20 mouse cellular contexts compared by ENCODE assay signal in the genomic region with DNA sequence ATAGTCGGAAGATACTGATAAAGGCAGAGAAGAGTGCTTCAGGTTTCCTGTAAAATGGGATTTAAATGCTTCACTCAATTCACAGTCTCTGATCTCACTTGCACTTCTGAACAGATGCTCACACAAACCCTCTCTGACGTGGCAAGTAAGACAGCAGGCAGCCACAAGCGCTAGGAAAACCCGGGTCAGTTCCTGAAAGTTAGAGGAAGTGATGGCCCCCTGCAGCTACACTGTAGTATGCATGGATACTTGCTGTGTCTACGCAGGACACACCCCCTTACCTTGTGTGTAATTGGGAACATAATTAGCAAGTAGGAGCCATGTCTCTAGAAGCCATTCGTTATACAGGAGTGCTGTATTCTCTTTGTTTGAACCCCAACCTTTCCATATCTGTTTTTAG.
DNase-seq lines count a peak whose midpoint lies in the region; ATAC-seq and TF ChIP-seq lines count a peak whose summit lies in the region.
"Had no signal": no experiment of that assay in that cellular context is flagged by ENCODE, and none has a peak within 500 bp of the region (broad histone marks: within the 10 kb centered on the region; RNA-seq: fewer than 3 reads in every experiment).

No protein-coding gene starts in this region.

- WGBS in forebrain, embryonic 12.5 days, result 55% methylated on average over 6 of the region's 6 CpGs
- WGBS in forebrain, embryonic 11.5 days, result 67% methylated on average over 6 of the region's 6 CpGs
- WGBS in midbrain, embryonic 14.5 days, result 69% methylated on average over 6 of the region's 6 CpGs
- 56% methylated on average over 6 of the region's 6 CpGs for WGBS in hindbrain, postnatal 0 days

- TF ChIP-seq CTCF in hindbrain, postnatal 0 days (IDR thresholded peaks at IDR 0.05; ENCODE audit: low read depth), result no peak

- no peaks in the 10 kb centered on the region for H3K4me1 ChIP-seq in forebrain, embryonic 12.5 days
- no peaks in the 10 kb centered on the region for H3K4me1 ChIP-seq in forebrain, embryonic 11.5 days (replicated peaks; ENCODE audit: control insufficient read depth, insufficient read depth, low read length)
- peaks cover 45% of the 10 kb centered on the region for H3K4me1 ChIP-seq in megakaryocyte, embryonic 14.5 days
- no peaks in the 10 kb centered on the region for H3K4me1 ChIP-seq in midbrain, embryonic 14.5 days (ENCODE audit: control insufficient read depth, insufficient read depth, low read length)
- H3K4me1 ChIP-seq in hindbrain, postnatal 0 days (ENCODE audit: insufficient read depth, low read length), result no peaks in the 10 kb centered on the region
- H3K4me1 ChIP-seq: liver, embryonic 13.5 days; midbrain, embryonic 13.5 days had no signal

- ATAC-seq in forebrain, embryonic 12.5 days (ENCODE audit: low FRiP score), result peak; percentile 45; the same call in 1 of the 2 replicates
- no peak for ATAC-seq in forebrain, embryonic 11.5 days (replicated peaks; ENCODE audit: low FRiP score)
- no peak for ATAC-seq in midbrain, embryonic 14.5 days (ENCODE audit: low FRiP score, low TSS enrichment)
- ATAC-seq in hindbrain, postnatal 0 days, result no peak
- ATAC-seq: midbrain, embryonic 13.5 days had no signal

- no peak overlapping the region for H3K27ac ChIP-seq in forebrain, embryonic 12.5 days
- H3K27ac ChIP-seq in forebrain, embryonic 11.5 days (ENCODE audit: low read depth, low read length), result no peak overlapping the region
- H3K27ac ChIP-seq in midbrain, embryonic 14.5 days (replicated peaks; ENCODE audit: low read depth, low read length), result no peak overlapping the region
- H3K27ac ChIP-seq in hindbrain, postnatal 0 days, result no peak overlapping the region
- H3K27ac ChIP-seq: heart, embryonic 10.5 days; left cerebral cortex, adult 2 months; liver, embryonic 13.5 days; macrophage; midbrain, embryonic 13.5 days had no signal

- no peaks in the 10 kb centered on the region for H3K9me3 ChIP-seq in forebrain, embryonic 12.5 days
- H3K9me3 ChIP-seq in forebrain, embryonic 11.5 days (ENCODE audit: control insufficient read depth, low read length), result no peaks in the 10 kb centered on the region
- no peaks in the 10 kb centered on the region for H3K9me3 ChIP-seq in megakaryocyte, embryonic 14.5 days
- H3K9me3 ChIP-seq in midbrain, embryonic 14.5 days (ENCODE audit: control insufficient read depth, low read length), result no peaks in the 10 kb centered on the region
- H3K9me3 ChIP-seq in hindbrain, postnatal 0 days (ENCODE audit: low read length), result no peaks in the 10 kb centered on the region
- H3K9me3 ChIP-seq: heart, embryonic 10.5 days; liver, embryonic 13.5 days; lung, embryonic 15.5 days; midbrain, embryonic 13.5 days had no signal

- no peak for DNase-seq in forebrain, embryonic 11.5 days (ENCODE audit: low spot score)
- DNase-seq in thymus, postnatal 0 days (ENCODE audit: low spot score), result peak; percentile 23
- DNase-seq in thymus, postnatal 25 days, result no peak
- peak; percentile 82 for DNase-seq in splenic B cell, adult 2 months (ENCODE audit: low read depth, low spot score)
- no peak for DNase-seq in midbrain, embryonic 14.5 days
- DNase-seq in hindbrain, postnatal 0 days (ENCODE audit: low spot score), result no peak
- DNase-seq: cerebellum, adult 9-11 months; gastrocnemius, postnatal 25 days; kidney, adult 8-10 months; kidney, postnatal 14 days; liver, embryonic 13.5 days; spleen, adult 18-20 months; thymus, adult 2 months had no signal

- no peaks in the 10 kb centered on the region for H3K36me3 ChIP-seq in forebrain, embryonic 12.5 days (replicated peaks)
- no peaks in the 10 kb centered on the region for H3K36me3 ChIP-seq in forebrain, embryonic 11.5 days (ENCODE audit: control insufficient read depth, insufficient read depth, low read length)
- H3K36me3 ChIP-seq in megakaryocyte, embryonic 14.5 days (replicated peaks; ENCODE audit: low read length), result no peaks in the 10 kb centered on the region
- no peaks in the 10 kb centered on the region for H3K36me3 ChIP-seq in splenic B cell, adult 2 months (ENCODE audit: control insufficient read depth, insufficient read depth, low read length, poor library complexity, severe bottlenecking)
- no peaks in the 10 kb centered on the region for H3K36me3 ChIP-seq in midbrain, embryonic 14.5 days (ENCODE audit: control insufficient read depth, insufficient read depth, low read length)
- no peaks in the 10 kb centered on the region for H3K36me3 ChIP-seq in hindbrain, postnatal 0 days (ENCODE audit: insufficient read depth, low read length)
- H3K36me3 ChIP-seq: heart, embryonic 10.5 days; liver, embryonic 13.5 days; lung, embryonic 15.5 days; midbrain, embryonic 13.5 days had no signal

- H3K4me2 ChIP-seq in forebrain, embryonic 12.5 days, result no peak overlapping the region
- H3K4me2 ChIP-seq in forebrain, embryonic 11.5 days (ENCODE audit: low read depth, low read length, severe bottlenecking), result no peak overlapping the region
- H3K4me2 ChIP-seq in midbrain, embryonic 14.5 days (ENCODE audit: low read length), result no peak overlapping the region
- H3K4me2 ChIP-seq in hindbrain, postnatal 0 days (ENCODE audit: low read depth, low read length), result no peak overlapping the region
- H3K4me2 ChIP-seq: liver, embryonic 13.5 days; lung, embryonic 15.5 days; midbrain, embryonic 13.5 days had no signal

- H3K4me3 ChIP-seq in forebrain, embryonic 12.5 days (replicated peaks), result no peak overlapping the region
- H3K4me3 ChIP-seq in forebrain, embryonic 11.5 days (ENCODE audit: low read depth, low read length), result no peak overlapping the region
- peak overlapping the region; percentile 29 for H3K4me3 ChIP-seq in megakaryocyte, embryonic 14.5 days (replicated peaks)
- no peak overlapping the region for H3K4me3 ChIP-seq in midbrain, embryonic 14.5 days (replicated peaks; ENCODE audit: low read depth, low read length)
- no peak overlapping the region for H3K4me3 ChIP-seq in hindbrain, postnatal 0 days (ENCODE audit: low read length)
- H3K4me3 ChIP-seq: heart, embryonic 10.5 days; left cerebral cortex, adult 2 months; liver, embryonic 13.5 days; lung, embryonic 15.5 days; midbrain, embryonic 13.5 days had no signal

- H3K9ac ChIP-seq in forebrain, embryonic 12.5 days, result no peak overlapping the region
- no peak overlapping the region for H3K9ac ChIP-seq in forebrain, embryonic 11.5 days (ENCODE audit: low read length)
- no peak overlapping the region for H3K9ac ChIP-seq in midbrain, embryonic 14.5 days (replicated peaks; ENCODE audit: low read length)
- H3K9ac ChIP-seq in hindbrain, postnatal 0 days (replicated peaks; ENCODE audit: low read length), result no peak overlapping the region
- H3K9ac ChIP-seq: liver, embryonic 13.5 days; lung, embryonic 15.5 days; midbrain, embryonic 13.5 days had no signal

- H3K27me3 ChIP-seq in forebrain, embryonic 12.5 days, result no peaks in the 10 kb centered on the region
- H3K27me3 ChIP-seq in forebrain, embryonic 11.5 days (ENCODE audit: control insufficient read depth, insufficient read depth, low read length), result no peaks in the 10 kb centered on the region
- H3K27me3 ChIP-seq in megakaryocyte, embryonic 14.5 days (replicated peaks), result no peaks in the 10 kb centered on the region
- no peaks in the 10 kb centered on the region for H3K27me3 ChIP-seq in splenic B cell, adult 2 months (ENCODE audit: control insufficient read depth, insufficient read depth, low read length, poor library complexity, severe bottlenecking)
- no peaks in the 10 kb centered on the region for H3K27me3 ChIP-seq in midbrain, embryonic 14.5 days (ENCODE audit: control insufficient read depth, insufficient read depth, low read length)
- H3K27me3 ChIP-seq in hindbrain, postnatal 0 days (ENCODE audit: insufficient read depth, low read length), result no peaks in the 10 kb centered on the region
- H3K27me3 ChIP-seq: liver, embryonic 13.5 days; lung, embryonic 15.5 days; midbrain, embryonic 13.5 days had no signal

Comparison
In these comparisons a context has a peak if more than half of its experiments do, and no peak if none do; other contexts are left out.
1. DNase-seq: peak in thymus, postnatal 0 days (single experiment) and splenic B cell, adult 2 months (single experiment); none in forebrain, embryonic 11.5 days (single experiment), thymus, postnatal 25 days (single experiment), midbrain, embryonic 14.5 days (single experiment) and hindbrain, postnatal 0 days (single experiment).